Mouse (Mus musculus): ENCODE results near the gene Aox3.

Gene Aox3

DNA sequence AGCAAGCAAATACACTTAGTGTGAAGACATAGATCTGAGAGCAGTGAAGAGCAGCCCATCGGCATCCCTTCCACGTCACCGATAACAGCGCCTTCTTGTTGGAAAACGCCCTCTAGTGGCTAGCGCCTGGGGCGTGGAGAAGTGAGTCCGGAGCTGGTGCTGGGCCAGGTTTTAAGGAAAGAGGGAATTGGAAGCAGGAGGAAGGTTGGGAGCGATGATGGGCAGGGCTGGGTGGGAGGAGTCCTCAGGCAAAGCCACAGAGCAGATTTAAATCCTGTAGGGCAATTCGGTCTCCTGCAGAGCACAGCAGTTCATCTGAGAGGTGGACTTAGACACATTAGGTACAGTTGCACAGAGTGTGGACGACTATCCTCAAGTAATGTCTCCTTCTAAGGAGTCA, at the start of gene Aox3:
Gene Aox3 (plus strand): TSS at position 251 of the 400 bp plus-strand sequence.
- DNase-seq (ENCODE audit: low read depth, low spot score) = peak; percentile 8

GRCm38 (mm10) chr1:58065151-58065550, 47.8 kb upstream of the Aox3 start:
- DNase-seq (ENCODE audit: low read depth, low spot score) = no peak

GRCm38 (mm10) chr1:58065606-58066005, 47.3 kb upstream of the Aox3 start:
- DNase-seq (ENCODE audit: low read depth, low spot score) = no peak

GRCm38 (mm10) chr1:58069181-58069580, 43.7 kb upstream of the Aox3 start:
- DNase-seq (ENCODE audit: low read depth, low spot score) = no peak

- no peak for DNase-seq (ENCODE audit: low read depth, low spot score)
These were observed 42.8 kb upstream of the Aox3 start for GRCm38 (mm10) chr1:58070091-58070490.

DNA sequence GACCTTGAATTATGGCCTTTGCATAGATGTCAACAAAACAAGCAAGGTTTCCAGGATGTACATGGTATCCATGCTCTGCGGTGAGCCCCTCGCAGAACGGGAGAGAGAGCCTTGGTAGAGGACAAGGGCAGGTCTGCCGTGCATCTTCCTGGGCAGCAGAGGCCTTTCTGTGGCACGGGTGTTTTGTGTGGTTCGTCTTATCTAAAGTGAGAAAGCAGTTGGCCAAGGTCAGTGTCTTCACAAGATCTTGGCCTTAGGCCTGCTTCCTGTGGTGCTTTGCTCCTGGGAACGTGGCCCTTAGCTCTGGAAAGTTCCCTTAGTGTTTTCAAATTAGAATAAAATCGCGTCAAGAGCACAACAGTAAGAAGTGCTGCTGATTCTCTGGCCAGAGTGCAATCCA, 41.9 kb upstream of the Aox3 start:
- DNase-seq (ENCODE audit: low read depth, low spot score) = no peak

- no peak for DNase-seq (ENCODE audit: low read depth, low spot score)
These were observed 41.4 kb upstream of the Aox3 start for GRCm38 (mm10) chr1:58071509-58071908.

GRCm38 (mm10) chr1:58072416-58072815, 40.5 kb upstream of the Aox3 start:
- no peak for DNase-seq (ENCODE audit: low read depth, low spot score)

GRCm38 (mm10) chr1:58072991-58073730, 39.8 kb upstream of the Aox3 start:
- DNase-seq (ENCODE audit: low read depth, low spot score) = no peak

DNA sequence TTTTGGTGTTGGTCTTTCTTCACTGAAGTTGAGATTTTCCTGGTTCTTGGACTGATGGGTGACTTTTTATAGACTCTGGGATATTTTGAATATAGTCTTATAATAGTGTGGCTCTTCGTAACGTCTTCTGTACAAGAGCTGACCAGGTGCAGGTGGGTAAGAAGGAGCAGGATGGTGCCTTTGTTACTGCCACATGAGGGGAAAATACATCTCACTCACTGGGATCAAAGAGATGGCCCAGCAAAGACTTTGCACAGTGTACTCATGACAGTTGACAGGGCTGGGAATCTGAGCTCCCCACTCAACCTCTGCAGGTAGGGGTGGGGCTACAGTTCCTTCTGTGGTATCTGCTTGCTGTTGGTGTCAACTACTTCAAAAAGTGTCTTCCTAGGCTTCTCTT, 38.7 kb upstream of the Aox3 start:
- no peak for DNase-seq (ENCODE audit: low read depth, low spot score)

DNA sequence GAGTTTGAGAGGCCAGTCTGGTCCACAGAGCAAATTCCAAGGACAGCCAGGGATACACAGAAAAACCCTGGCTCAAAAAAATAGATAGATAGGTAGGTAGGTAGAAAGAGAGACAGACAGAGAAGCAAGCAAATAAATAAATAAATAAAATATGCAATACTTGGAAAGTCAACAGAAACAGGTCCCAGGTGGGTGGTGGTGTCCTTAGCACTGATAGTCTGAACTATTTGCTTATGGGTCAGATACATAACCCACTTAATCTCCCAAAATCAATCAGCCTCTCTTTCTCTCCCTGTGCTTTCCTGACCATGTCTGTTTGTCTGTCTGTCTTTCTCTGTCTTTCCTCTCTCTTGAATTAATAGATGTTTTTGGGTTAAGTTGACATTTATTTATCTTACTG, 35.0 kb upstream of the Aox3 start:
- no peak for DNase-seq (ENCODE audit: low read depth, low spot score)

DNA sequence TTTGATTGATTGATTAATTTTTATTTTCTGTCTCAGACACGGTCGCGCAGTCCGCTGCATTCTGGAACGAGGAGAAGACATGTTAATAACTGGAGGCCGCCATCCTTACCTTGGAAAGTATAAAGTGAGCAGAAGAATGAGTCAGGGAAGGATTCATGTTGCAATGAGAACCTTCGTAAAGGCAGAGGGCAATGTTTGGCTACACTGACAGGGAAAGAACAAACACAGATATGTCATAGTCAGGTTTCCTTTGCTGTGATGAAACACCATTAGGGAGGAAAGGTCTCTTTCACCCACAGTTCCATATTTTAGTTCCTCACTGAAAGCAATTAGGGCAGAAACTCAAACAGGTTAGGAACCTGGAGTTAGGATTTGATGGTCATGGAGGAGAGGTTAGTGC, 34.5 kb upstream of the Aox3 start:
- no peak for DNase-seq (ENCODE audit: low read depth, low spot score)

DNA sequence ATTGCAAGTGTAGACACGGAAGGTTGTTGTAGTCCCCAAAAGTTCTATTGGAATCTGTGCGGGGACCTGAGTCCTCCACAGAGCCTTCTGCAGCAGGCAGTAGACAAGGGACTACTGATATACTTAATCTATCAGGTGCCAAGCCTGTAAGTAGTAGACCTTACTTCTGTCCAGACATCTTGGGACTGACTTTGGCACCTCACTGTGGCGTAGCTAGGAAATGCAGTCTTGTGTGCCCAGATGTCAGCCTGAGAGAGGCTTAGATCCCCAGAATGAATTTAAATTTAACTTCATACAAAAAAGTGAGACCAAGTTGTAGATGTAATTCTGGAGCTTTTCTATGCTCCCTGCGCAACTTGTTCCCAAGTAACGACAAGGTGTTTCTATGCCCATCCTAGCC, 33.2 kb upstream of the Aox3 start:
- no peak for DNase-seq (ENCODE audit: low read depth, low spot score)

DNA sequence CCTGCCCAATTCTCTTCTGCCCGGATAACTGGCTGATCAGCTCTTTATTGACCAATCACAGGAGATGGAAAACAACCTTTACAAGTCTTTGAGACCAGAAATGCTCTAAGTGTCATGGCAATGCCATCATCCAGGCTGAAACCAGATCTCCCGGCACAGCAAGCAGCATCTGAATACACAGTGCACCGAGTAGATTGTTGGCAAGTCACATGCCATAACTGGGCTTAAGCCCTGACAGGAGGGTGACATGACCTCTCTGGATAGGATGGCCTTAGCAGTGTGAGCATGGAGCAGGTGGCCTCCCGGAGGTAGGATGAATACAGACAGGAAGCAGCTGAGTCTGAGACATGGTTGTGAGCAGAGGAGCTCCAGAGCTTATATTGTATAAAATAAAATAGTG, 32.5 kb upstream of the Aox3 start:
- no peak for DNase-seq (ENCODE audit: low read depth, low spot score)

DNA sequence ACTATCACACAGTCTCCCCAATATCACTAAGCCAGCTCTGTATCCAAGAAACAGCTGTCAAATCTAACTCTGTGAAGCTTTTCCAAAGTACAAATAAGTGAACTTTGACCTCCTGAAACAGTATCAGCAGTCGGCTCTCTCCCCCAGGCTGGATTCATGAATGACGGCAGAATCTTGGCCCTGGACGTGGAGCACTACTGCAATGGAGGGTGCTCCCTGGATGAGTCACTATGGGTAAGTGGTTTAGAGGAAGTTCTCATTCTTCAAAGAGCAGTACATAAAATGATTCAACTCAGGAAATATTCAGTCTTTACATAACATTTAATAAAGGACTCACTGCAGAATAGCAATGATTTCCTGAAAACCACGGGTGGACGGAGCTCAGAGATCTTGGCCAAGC, 31.6 kb upstream of the Aox3 start:
- no peak for DNase-seq (ENCODE audit: low read depth, low spot score)

- no peak for DNase-seq (ENCODE audit: low read depth, low spot score)
These were observed 23.6 kb upstream of the Aox3 start for GRCm38 (mm10) chr1:58089316-58089715.

DNA sequence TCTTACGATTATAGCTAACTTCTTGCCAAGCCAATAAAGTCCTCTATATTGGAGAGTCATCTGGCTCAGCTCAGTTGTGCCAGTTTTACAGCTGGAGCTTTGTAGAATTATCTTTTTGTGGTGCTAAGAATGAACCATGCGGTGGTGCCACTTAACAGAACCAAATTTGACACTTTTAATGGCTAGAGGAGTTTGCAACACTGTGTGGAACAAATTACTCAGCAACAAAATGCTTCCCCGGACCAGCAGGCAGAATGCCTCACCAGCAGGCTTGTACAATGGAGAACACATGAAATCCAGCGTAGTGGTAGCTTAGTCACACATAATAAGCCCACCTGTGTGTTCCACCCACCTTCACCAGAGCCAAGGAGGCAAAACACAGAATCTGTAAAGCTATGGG, 22.7 kb upstream of the Aox3 start:
- no peak for DNase-seq (ENCODE audit: low read depth, low spot score)

- DNase-seq (ENCODE audit: low read depth, low spot score) = no peak
These were observed 21.7 kb upstream of the Aox3 start for GRCm38 (mm10) chr1:58091213-58091612.

DNA sequence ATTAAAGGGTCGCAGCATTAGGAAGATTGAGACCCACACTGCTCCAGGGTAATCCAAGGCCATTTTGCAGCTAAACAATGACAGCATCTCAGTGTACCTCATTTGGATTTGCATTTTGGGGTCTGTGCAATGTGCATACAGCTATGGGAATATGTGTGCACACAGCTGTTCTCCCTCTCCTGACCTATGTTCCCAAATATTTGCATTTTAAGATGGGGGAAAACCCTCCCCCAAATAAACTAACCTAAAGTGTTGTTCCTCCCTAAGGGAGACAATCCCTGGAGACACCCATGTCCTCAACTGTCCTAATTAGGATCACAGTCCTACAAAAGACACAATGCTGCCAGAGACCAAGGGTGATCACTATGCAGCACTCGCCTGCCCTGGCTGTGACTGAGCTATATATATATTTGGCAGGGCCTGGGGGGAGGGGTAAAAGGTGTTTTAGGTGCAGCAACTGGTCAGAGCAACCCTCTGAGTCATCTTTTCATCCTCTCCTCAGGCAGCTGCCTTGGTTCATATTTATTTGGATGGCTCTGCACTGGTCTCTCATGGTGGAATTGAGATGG, 20.9 kb upstream of the Aox3 start:
- DNase-seq (ENCODE audit: low read depth, low spot score) = no peak

- no peak for DNase-seq (ENCODE audit: low read depth, low spot score)
These were observed 15.6 kb upstream of the Aox3 start for GRCm38 (mm10) chr1:58097338-58097737.

DNA sequence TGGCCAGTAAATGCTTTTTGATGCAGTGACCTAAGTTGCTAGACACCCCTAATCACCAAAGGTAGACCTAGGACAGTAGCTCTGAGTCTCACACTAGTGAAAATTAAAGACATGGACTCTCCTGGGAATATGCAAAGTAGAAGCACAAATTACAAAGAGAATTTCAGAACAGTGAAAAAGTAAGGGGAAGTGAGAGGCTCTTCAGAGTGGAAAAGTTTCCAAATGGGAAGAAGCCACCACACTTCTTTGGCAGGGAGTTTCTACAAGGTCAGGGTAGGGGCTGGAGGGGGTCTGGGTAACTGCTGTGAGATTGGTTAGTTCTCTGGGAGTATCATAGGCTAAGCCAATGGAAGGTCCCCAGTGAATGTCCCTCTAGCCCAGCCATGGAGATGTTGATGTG, 13.8 kb upstream of the Aox3 start:
- no peak for DNase-seq (ENCODE audit: low read depth, low spot score)

DNA sequence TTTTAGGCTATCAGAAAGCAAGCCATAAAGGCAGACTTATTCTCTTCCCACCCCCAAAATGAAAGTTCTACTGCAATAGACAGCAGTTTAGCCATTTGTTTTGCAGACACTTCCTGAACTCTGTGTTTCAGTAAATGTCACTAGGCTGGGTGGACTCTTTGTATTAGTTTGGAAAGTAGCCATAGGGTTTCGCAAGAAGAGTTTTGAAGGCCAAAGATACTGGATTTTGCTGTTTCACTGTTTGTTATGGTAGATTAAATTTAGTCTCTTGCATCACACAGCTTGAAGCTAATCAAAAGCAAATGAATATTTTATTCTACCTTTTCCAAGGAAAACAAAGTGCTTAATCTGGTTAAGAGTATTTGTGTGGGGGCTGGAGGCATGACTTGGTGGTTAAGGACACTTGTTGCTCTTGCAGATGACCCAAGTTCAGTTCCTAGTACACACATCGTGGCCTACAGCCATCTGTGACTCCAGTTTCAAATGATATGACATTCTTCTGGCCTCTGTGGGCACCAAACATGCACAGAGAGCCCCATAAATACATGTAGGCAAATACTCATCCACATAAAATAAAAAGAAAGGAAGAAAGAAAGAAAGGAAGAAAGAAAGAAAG, 11.3 kb upstream of the Aox3 start:
- DNase-seq (ENCODE audit: low read depth, low spot score) = no peak

GRCm38 (mm10) chr1:58102494-58102893, 10.4 kb upstream of the Aox3 start:
- no peak for DNase-seq (ENCODE audit: low read depth, low spot score)

Measured in retina, adult 2 months (tissue).